Mouse (Mus musculus) liver, embryonic 13.5 days (tissue): ENCODE results near the gene Elmo2. TPM values are rescaled to one million over a fixed set of nuclear protein-coding genes. Genes with fewer than 3 reads are reported as not detected.

ENCODE experiments used
- ATAC-seq: fragments of 200-750 bp; cut with Nextera tagmentation; 2 replicates; pipeline ENCODE4 v1.8.0; 2017; ENCODE audit warnings: low read depth, mild to moderate bottlenecking, moderate number of reproducible peaks, moderate library complexity
- DNase-seq: peaks from one replicate; pipeline ENCODE4 v3.0.0; 2022
- H3K27ac ChIP-seq: fragments of 300-500 bp; sonication (generic); 2 replicates; pipeline ENCODE4 v1.5.1; 2015; ENCODE audit warnings: moderate library complexity, mild to moderate bottlenecking, inconsistent platforms
- H3K27me3 ChIP-seq: fragments of 300-500 bp; sonication (generic); 2 replicates; pipeline ENCODE4 v1.6.1; 2015; ENCODE audit warnings: mild to moderate bottlenecking, inconsistent platforms
- H3K36me3 ChIP-seq: fragments of 300-500 bp; sonication (generic); 2 replicates; pipeline ENCODE4 v1.6.1; 2015; ENCODE audit warnings: mild to moderate bottlenecking, inconsistent platforms
- H3K4me1 ChIP-seq: fragments of 300-500 bp; sonication (generic); replicated peaks from 2 replicates; pipeline ENCODE4 v1.6.1; 2015; ENCODE audit warnings: inconsistent platforms
- H3K4me2 ChIP-seq: fragments of 300-500 bp; sonication (generic); 2 replicates; pipeline ENCODE4 v1.6.1; 2015; ENCODE audit warnings: inconsistent platforms, mild to moderate bottlenecking, moderate library complexity
- H3K4me3 ChIP-seq: fragments of 300-500 bp; sonication (generic); replicated peaks from 2 replicates; pipeline ENCODE4 v1.5.1; 2015; ENCODE audit warnings: mild to moderate bottlenecking, inconsistent platforms
- H3K9ac ChIP-seq: fragments of 300-500 bp; sonication (generic); 2 replicates; pipeline ENCODE4 v1.6.1; 2015; ENCODE audit warnings: mild to moderate bottlenecking, inconsistent platforms
- H3K9me3 ChIP-seq: fragments of 300-500 bp; sonication (generic); replicated peaks from 2 replicates; pipeline ENCODE4 v1.6.1; 2016; ENCODE audit warnings: inconsistent platforms
- WGBS: fragments of 180-500 bp; shearing (Covaris S2); methylation state at CpG from one replicate; pipeline ENCODE4 v1.1.7; 2015; ENCODE audit not compliant: insufficient replicate concordance; 5-methylcytosine and 5-hydroxymethylcytosine counted together
- polyA plus RNA-seq: library from polyadenylated mRNA; unstranded; fragments of >200 nt; fragmentation: Nextera tagmentation; extraction: Ambion mirVana; gene quantifications from 2 replicates; pipeline ENCODE4 v1.2.1, GENCODE M21; 2015

Elmo2 gene
- polyA plus RNA-seq, 1 experiment from 2014 or later = 14.2 TPM

DNA sequence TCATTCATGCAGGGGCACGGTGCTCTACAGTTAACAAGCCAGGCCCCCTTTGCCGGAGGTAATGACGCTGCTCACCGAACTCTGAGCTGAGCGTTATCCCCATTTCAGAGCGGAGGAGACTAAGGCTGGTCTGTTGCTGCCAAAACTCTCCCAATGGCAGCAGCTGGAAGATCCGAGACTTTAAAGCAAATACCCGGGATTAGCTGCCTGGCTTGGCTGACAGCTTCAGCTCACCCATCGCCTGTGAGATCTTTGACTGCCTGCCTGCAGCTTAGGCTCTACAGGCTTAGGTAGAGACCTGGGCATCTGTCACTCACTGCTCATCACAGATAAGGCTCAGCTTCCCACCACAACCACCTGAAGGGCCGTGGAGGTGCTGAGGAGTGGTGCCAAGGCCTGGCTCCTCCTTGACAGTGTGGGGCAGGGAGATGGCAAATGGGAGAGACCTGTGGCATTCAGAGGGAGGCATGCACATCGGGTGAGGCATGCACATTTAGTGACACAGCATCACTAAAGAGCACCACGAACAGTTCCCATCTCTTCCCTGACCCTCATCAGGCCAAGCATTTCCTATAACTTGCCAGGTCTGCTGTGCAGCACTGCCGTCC lies 15.4 kb downstream of the Elmo2 start:
- DNase-seq (no peak), ATAC-seq (no peak)
- H3K27me3 ChIP-seq = no peaks in the 10 kb centered on the region
- no peak overlapping the region for H3K4me2 ChIP-seq
- no peak overlapping the region for H3K27ac ChIP-seq
- peaks cover 15% of the 10 kb centered on the region for H3K4me1 ChIP-seq
- H3K9me3 ChIP-seq = no peaks in the 10 kb centered on the region
- H3K9ac ChIP-seq = no peak overlapping the region
- peaks cover 42% of the 10 kb centered on the region for H3K36me3 ChIP-seq
- H3K4me3 ChIP-seq = no peak overlapping the region
- WGBS = 73% methylated on average over 13 of the region's 13 CpGs

- peaks cover 41% of the 10 kb centered on the region for H3K36me3 ChIP-seq
- no peaks in the 10 kb centered on the region for H3K27me3 ChIP-seq
- H3K9ac ChIP-seq = no peak overlapping the region
- no peak for ATAC-seq
- 85% methylated on average over 6 of the region's 6 CpGs for WGBS
- H3K9me3 ChIP-seq = no peaks in the 10 kb centered on the region
- H3K27ac ChIP-seq = no peak overlapping the region
- H3K4me3 ChIP-seq = no peak overlapping the region
- no peak overlapping the region for H3K4me2 ChIP-seq
- DNase-seq = no peak
- H3K4me1 ChIP-seq = peaks cover 18% of the 10 kb centered on the region; the same call in 1 of the 2 replicates
Observed at GRCm38 (mm10) chr2:165307801-165308200, 18.5 kb downstream of the Elmo2 start.

DNA sequence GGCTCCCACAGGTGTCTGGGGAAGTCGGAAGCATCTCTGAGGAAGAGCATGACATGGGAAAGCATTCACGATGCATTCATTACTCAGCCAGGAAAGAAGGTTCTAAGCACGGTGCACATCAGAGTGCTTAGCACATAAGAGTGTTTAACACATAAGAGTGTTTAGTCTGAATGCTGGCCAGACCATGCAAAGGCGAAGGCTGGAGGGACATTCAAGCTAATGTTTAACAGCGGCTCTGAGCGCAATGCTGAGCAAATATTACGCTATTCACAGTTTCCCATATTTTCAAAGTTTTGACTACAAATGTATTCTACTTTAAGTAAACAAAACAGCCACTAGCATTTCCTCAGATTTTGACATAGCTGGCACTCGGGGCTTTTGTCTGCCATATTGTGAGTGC lies 20.8 kb downstream of the Elmo2 start:
- 75% methylated on average over 8 of the region's 8 CpGs for WGBS
- ATAC-seq = no peak

GRCm38 (mm10) chr2:165304819-165305218 lies 21.5 kb downstream of the Elmo2 start:
- WGBS = 74% methylated on average over 19 of the region's 19 CpGs
- ATAC-seq = 0 out of 2 replicates have a peak, but pooled peaks have one; percentile 22
- Histone ChIP-seq H3K4me3 (no peak overlapping the region), H3K9me3 (no peaks in the 10 kb centered on the region), H3K36me3 (peaks cover 37% of the 10 kb centered on the region), H3K9ac (no peak overlapping the region), H3K4me1 (peaks cover 18% of the 10 kb centered on the region; the same call in 1 of the 2 replicates), H3K27ac (peak overlapping the region; percentile 34; the same call in 1 of the 2 replicates), H3K27me3 (no peaks in the 10 kb centered on the region), H3K4me2 (no peak overlapping the region)
- DNase-seq = no peak

More for the DNA sequence above, 20.8 kb downstream of the Elmo2 start:
- no peak overlapping the region for H3K4me2 ChIP-seq
- no peak for DNase-seq
- no peaks in the 10 kb centered on the region for H3K27me3 ChIP-seq
- peak overlapping the region; percentile 34 for H3K27ac ChIP-seq
- no peaks in the 10 kb centered on the region for H3K9me3 ChIP-seq
- peaks cover 42% of the 10 kb centered on the region for H3K36me3 ChIP-seq
- peaks cover 18% of the 10 kb centered on the region; the same call in 1 of the 2 replicates for H3K4me1 ChIP-seq
- no peak overlapping the region for H3K9ac ChIP-seq
- no peak overlapping the region for H3K4me3 ChIP-seq

- no peak overlapping the region for H3K4me3 ChIP-seq
- no peaks in the 10 kb centered on the region for H3K9me3 ChIP-seq
- peaks cover 34% of the 10 kb centered on the region for H3K36me3 ChIP-seq
- no peak overlapping the region for H3K4me2 ChIP-seq
- H3K9ac ChIP-seq = no peak overlapping the region
- no peak for DNase-seq
- H3K4me1 ChIP-seq = peaks cover 18% of the 10 kb centered on the region; the same call in 1 of the 2 replicates
- ATAC-seq = no peak
- WGBS = 84% methylated on average over 6 of the region's 6 CpGs
- H3K27me3 ChIP-seq = no peaks in the 10 kb centered on the region
- H3K27ac ChIP-seq = no peak overlapping the region
Observed at GRCm38 (mm10) chr2:165303354-165304012, 22.8 kb downstream of the Elmo2 start.

DNA sequence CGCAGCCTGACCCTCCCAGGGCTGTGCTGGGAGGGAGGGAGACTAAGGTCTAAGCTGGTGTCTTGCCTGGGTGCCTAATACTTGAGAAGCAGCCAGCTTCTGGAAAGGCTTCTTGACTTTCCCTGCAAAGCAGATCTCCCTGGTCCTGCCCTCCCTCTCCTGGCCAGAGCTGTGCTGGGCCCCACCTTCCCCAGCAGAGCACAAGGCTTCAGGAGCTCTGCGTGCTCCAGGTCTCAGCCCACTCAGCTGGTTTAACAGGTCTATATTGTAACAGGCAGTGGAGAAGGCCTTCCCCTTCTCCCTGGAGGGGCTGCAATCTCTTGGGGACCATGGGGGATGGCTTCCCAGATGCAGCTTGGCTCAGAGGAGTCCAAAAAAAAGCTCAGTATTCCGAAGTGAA lies 24.9 kb downstream of the Elmo2 start:
- Histone ChIP-seq H3K36me3 (peaks cover 43% of the 10 kb centered on the region), H3K4me2 (no peak overlapping the region), H3K4me3 (no peak overlapping the region), H3K9me3 (no peaks in the 10 kb centered on the region), H3K9ac (no peak overlapping the region), H3K27me3 (no peaks in the 10 kb centered on the region), H3K27ac (no peak overlapping the region), H3K4me1 (peaks cover 14% of the 10 kb centered on the region; the same call in 1 of the 2 replicates)
- WGBS = 67% methylated on average over 3 of the region's 3 CpGs
- ATAC-seq (no peak), DNase-seq (no peak)

GRCm38 (mm10) chr2:165300885-165301284 lies 25.4 kb downstream of the Elmo2 start:
- no peak overlapping the region for H3K4me3 ChIP-seq
- DNase-seq (no peak), ATAC-seq (no peak)
- peaks cover 9% of the 10 kb centered on the region; the same call in 1 of the 2 replicates for H3K4me1 ChIP-seq
- peaks cover 46% of the 10 kb centered on the region for H3K36me3 ChIP-seq
- no peak overlapping the region for H3K9ac ChIP-seq
- no peak overlapping the region for H3K4me2 ChIP-seq
- 81% methylated on average over 6 of the region's 6 CpGs for WGBS
- no peaks in the 10 kb centered on the region for H3K27me3 ChIP-seq
- no peaks in the 10 kb centered on the region for H3K9me3 ChIP-seq
- H3K27ac ChIP-seq = no peak overlapping the region

- WGBS = 53% methylated on average over 8 of the region's 8 CpGs
- Histone ChIP-seq H3K36me3 (peaks cover 51% of the 10 kb centered on the region), H3K27me3 (no peaks in the 10 kb centered on the region), H3K4me3 (no peak overlapping the region), H3K4me2 (no peak overlapping the region), H3K9me3 (no peaks in the 10 kb centered on the region), H3K27ac (no peak overlapping the region), H3K4me1 (peaks cover 6% of the 10 kb centered on the region; the same call in 1 of the 2 replicates), H3K9ac (no peak overlapping the region)
- no peak for DNase-seq
- ATAC-seq = no peak
Observed at GRCm38 (mm10) chr2:165300424-165300823, 25.9 kb downstream of the Elmo2 start.

DNA sequence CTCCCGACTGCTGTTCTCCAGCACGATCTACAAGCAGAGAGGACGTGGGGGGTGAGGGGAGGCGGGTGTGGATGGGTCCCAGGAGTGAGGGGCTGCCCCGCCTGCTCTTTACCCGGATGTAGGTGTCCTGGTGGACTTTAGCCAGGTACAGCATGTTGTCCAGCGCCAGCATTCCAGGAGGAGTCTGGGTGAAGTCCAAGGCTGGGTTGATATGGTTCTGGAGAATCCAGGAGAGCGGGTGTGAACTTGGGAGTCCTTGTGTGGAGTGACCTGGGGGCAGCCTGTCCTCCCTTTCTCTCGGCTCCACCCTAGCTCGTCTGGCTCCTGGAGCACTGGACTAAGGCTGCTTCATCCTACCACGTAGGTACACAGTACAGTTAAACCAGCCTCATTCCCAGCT lies 28.9 kb downstream of the Elmo2 start:
- no peaks in the 10 kb centered on the region for H3K27me3 ChIP-seq
- H3K27ac ChIP-seq = no peak overlapping the region
- H3K9me3 ChIP-seq = no peaks in the 10 kb centered on the region
- ATAC-seq = 0 out of 2 replicates have a peak, but pooled peaks have one; percentile 37
- no peak for DNase-seq
- no peak overlapping the region for H3K4me3 ChIP-seq
- no peak overlapping the region for H3K9ac ChIP-seq
- no peak overlapping the region for H3K4me2 ChIP-seq
- H3K36me3 ChIP-seq = peaks cover 54% of the 10 kb centered on the region
- H3K4me1 ChIP-seq = no peaks in the 10 kb centered on the region
- WGBS = 75% methylated on average over 11 of the region's 11 CpGs

DNA sequence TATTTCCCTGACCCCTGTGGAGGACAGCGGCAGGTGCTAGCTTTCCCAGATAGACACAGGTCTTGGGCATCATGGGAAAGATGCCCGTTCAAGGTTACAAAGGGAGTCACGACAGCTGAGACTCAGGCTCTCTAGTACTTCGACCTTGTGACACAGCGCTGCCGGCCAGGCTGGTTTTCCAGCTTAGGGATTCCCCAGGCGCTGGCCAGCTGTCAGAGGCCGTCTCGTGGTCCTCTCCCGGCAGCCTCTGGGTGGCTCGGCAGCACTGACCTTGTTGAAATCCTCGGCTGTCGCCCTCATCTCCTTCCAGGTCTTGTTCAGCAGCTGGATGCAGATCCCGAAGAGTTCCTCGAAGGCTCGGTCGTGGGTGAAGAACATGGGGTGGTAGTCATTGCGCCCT lies 29.7 kb downstream of the Elmo2 start:
- Histone ChIP-seq H3K27ac (no peak overlapping the region), H3K9me3 (no peaks in the 10 kb centered on the region), H3K4me1 (no peaks in the 10 kb centered on the region), H3K4me2 (no peak overlapping the region), H3K4me3 (no peak overlapping the region), H3K27me3 (no peaks in the 10 kb centered on the region), H3K9ac (no peak overlapping the region), H3K36me3 (peaks cover 56% of the 10 kb centered on the region)
- no peak for ATAC-seq
- WGBS = 83% methylated on average over 18 of the region's 18 CpGs
- no peak for DNase-seq

DNA sequence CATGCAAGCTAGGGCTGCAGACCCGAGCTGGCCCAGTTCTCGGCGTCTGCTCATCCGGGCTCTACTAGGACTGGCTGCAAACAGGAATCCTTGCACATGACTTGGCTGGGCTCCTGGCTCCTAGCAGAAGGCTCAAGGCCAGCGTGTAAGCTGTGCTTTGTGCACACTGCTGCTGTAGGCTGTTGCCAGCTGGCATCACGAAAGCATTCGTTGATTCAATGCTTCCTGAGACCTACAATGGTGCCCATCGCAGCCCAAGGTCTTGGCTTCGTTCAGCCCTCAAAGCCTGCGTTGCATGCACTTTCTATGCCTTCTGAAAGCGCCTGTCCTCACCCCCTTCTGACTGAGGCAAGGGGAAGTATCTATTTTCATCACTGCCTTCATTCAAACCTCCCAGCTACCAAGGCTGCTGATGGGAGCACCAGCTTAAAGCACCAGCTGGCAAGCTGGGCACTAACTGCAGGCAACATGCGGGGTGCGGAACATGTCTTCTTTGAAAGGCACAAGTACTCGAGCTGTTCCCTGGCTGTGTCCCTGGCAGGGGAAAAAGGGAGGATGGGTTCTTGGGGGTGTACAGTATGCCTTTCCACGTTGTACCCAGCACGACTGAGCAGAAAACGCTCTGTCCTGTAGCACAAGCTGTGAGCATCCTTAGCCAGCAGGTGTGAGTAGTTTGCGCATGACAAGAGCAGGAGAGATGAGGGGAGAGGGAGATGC lies 37.8 kb downstream of the Elmo2 start:
- H3K27me3 ChIP-seq = no peaks in the 10 kb centered on the region
- peak overlapping the region; percentile 83 for H3K4me3 ChIP-seq
- DNase-seq (no peak), ATAC-seq (no peak)
- no peak overlapping the region for H3K27ac ChIP-seq
- peaks cover 46% of the 10 kb centered on the region for H3K4me1 ChIP-seq
- no peaks in the 10 kb centered on the region for H3K9me3 ChIP-seq
- peak overlapping the region; percentile 97 for H3K4me2 ChIP-seq
- WGBS = 57% methylated on average over 18 of the region's 18 CpGs
- H3K9ac ChIP-seq = no peak overlapping the region
- peaks cover 22% of the 10 kb centered on the region for H3K36me3 ChIP-seq
